Mouse (Mus musculus) c-Kit-positive CD71-positive TER-119-negative erythroid progenitor cells, embryonic 14.5 days (primary cell): Measurements from ENCODE around the gene Hnrnpab.

ENCODE experiments used
- DNase-seq: peaks from one replicate; pipeline ENCODE4 v3.0.0-alpha.2; 2013; ENCODE audit warnings: low read depth

The Hnrnpab gene

GRCm38 (mm10) chr11:51606447-51607095 lies at the start of gene Hnrnpab:
Gene Hnrnpab, minus strand, starts transcription at chr11:51606847.
- peak; percentile 97 for DNase-seq

- DNase-seq = no peak
These were observed 48.2 kb upstream of the Hnrnpab start for GRCm38 (mm10) chr11:51654891-51655290.

- DNase-seq = no peak
These were observed 47.1 kb upstream of the Hnrnpab start for GRCm38 (mm10) chr11:51653736-51654135.

GRCm38 (mm10) chr11:51652889-51653418 lies 46.3 kb upstream of the Hnrnpab start:
- DNase-seq = no peak

GRCm38 (mm10) chr11:51650691-51651515 lies 44.3 kb upstream of the Hnrnpab start, which contains the start of the genes N4bp3 and D930048N14Rik:
Gene N4bp3, minus strand, starts transcription at chr11:51650842.
Gene D930048N14Rik, plus strand, starts transcription at chr11:51650954.
- no peak for DNase-seq

- DNase-seq = no peak
These were observed 43.6 kb upstream of the Hnrnpab start for GRCm38 (mm10) chr11:51650261-51650660.

- no peak for DNase-seq
These were observed 43.2 kb upstream of the Hnrnpab start for GRCm38 (mm10) chr11:51649889-51650199.

- no peak for DNase-seq
These were observed 42.7 kb upstream of the Hnrnpab start for GRCm38 (mm10) chr11:51649111-51649888.

- DNase-seq = no peak
These were observed 41.9 kb upstream of the Hnrnpab start for GRCm38 (mm10) chr11:51648566-51648965.

GRCm38 (mm10) chr11:51646751-51647667 lies 40.4 kb upstream of the Hnrnpab start:
- DNase-seq = no peak

- DNase-seq = no peak
These were observed 39.6 kb upstream of the Hnrnpab start for GRCm38 (mm10) chr11:51646245-51646644.

GRCm38 (mm10) chr11:51645293-51645692 lies 38.6 kb upstream of the Hnrnpab start:
- DNase-seq = no peak

- DNase-seq = no peak
These were observed 37.6 kb upstream of the Hnrnpab start for GRCm38 (mm10) chr11:51644217-51644616.

GRCm38 (mm10) chr11:51643761-51644160 lies 37.1 kb upstream of the Hnrnpab start:
- no peak for DNase-seq

- no peak for DNase-seq
These were observed 36.6 kb upstream of the Hnrnpab start for GRCm38 (mm10) chr11:51643202-51643601.

GRCm38 (mm10) chr11:51640748-51641147 lies 34.1 kb upstream of the Hnrnpab start:
- DNase-seq = no peak

GRCm38 (mm10) chr11:51638497-51638896 lies 31.9 kb upstream of the Hnrnpab start:
- no peak for DNase-seq

- DNase-seq = no peak
These were observed 31.3 kb upstream of the Hnrnpab start for GRCm38 (mm10) chr11:51637971-51638414.

GRCm38 (mm10) chr11:51636323-51636684 lies 29.7 kb upstream of the Hnrnpab start:
- peak; percentile 76 for DNase-seq

- peak; percentile 67 for DNase-seq
These were observed 29.1 kb upstream of the Hnrnpab start, which contains the start of gene Rmnd5b for GRCm38 (mm10) chr11:51635525-51636322. Gene Rmnd5b, minus strand, starts transcription at chr11:51635896.
